Mouse (Mus musculus) kidney, embryonic 15.5 days (tissue): ENCODE measurements around the gene Lrba. TPM values are rescaled to one million over a fixed set of nuclear protein-coding genes. Genes with fewer than 3 reads are reported as not detected.

Experiments used
- ATAC-seq: fragments of 200-750 bp; cut with Nextera tagmentation; replicated peaks from 2 replicates; pipeline ENCODE4 v1.8.0; 2017; ENCODE audit warnings: moderate TSS enrichment; ENCODE audit not compliant: low FRiP score
- H3K27ac ChIP-seq: fragments of 300-500 bp; sonication (generic); 2 replicates; pipeline ENCODE4 v1.5.1; 2015; ENCODE audit warnings: mild to moderate bottlenecking, inconsistent platforms
- H3K27me3 ChIP-seq: fragments of 300-500 bp; sonication (generic); 2 replicates; pipeline ENCODE4 v1.6.1; 2015; ENCODE audit warnings: inconsistent platforms
- H3K36me3 ChIP-seq: fragments of 300-500 bp; sonication (generic); 2 replicates; pipeline ENCODE4 v1.6.1; 2015; ENCODE audit warnings: inconsistent platforms
- H3K4me1 ChIP-seq: fragments of 300-500 bp; sonication (generic); 2 replicates; pipeline ENCODE4 v1.6.1; 2015; ENCODE audit warnings: inconsistent platforms
- H3K4me2 ChIP-seq: fragments of 300-500 bp; sonication (generic); 2 replicates; pipeline ENCODE4 v1.6.1; 2015; ENCODE audit warnings: moderate library complexity, mild to moderate bottlenecking, inconsistent platforms
- H3K4me3 ChIP-seq: fragments of 300-500 bp; sonication (generic); replicated peaks from 2 replicates; pipeline ENCODE4 v1.5.1; 2015; ENCODE audit warnings: mild to moderate bottlenecking, inconsistent platforms
- H3K9ac ChIP-seq: fragments of 300-500 bp; sonication (generic); 2 replicates; pipeline ENCODE4 v1.6.1; 2015; ENCODE audit warnings: mild to moderate bottlenecking, inconsistent platforms
- H3K9me3 ChIP-seq: fragments of 300-500 bp; sonication (generic); replicated peaks from 2 replicates; pipeline ENCODE4 v1.6.1; 2016; ENCODE audit warnings: inconsistent platforms
- WGBS: fragments of 180-500 bp; shearing (Covaris S2); methylation state at CpG from one replicate; pipeline ENCODE4 v1.1.7; 2015; ENCODE audit warnings: mixed read lengths; 5-methylcytosine and 5-hydroxymethylcytosine counted together
- polyA plus RNA-seq: library from polyadenylated mRNA; unstranded; fragments of >200 nt; fragmentation: Nextera tagmentation; extraction: Ambion mirVana; gene quantifications from 2 replicates; pipeline ENCODE4 v1.2.1, GENCODE M21; 2015

Lrba gene
- polyA plus RNA-seq, 1 experiment from 2014 or later = 7.6 TPM

DNA sequence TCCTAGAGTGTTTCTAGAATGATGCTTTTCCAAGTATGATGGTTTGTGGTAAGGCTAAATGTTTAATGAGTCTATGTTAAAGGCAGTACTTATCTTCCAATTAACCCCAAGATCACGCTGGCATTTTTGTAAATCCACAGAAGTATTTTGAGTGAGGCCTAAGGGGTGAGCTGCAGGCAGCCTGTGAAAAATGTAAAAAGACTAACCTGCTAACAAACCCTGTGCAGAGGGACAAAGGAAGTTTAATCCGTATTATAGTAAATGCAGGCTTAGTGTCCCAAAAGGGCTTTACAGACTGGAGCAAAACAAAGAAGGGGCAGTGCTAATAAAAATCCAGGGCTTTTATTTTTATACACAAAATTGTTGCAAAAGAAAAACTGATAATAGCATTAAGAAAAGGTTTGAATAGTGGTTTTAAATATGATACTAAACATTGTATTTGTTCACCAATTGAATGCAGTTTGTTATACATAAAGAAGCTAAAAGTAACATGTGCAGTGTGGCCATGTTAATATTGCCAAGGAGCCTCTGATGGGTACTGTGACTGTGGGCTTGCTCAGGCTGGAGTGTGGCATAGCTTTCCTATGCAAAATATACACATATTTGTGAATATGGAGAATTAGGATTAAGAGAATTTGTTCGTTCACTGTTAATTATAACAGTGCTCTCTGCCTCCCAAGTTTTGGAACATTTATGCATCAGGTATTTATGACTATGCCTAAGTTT, 348.2 kb downstream of the Lrba start:
- no peak for ATAC-seq
- H3K9me3 ChIP-seq = no peaks in the 10 kb centered on the region
- 58% methylated on average over 3 of the region's 3 CpGs for WGBS
- H3K27me3 ChIP-seq = no peaks in the 10 kb centered on the region
- H3K9ac ChIP-seq = no peak overlapping the region
- no peak overlapping the region for H3K4me3 ChIP-seq
- H3K4me2 ChIP-seq = no peak overlapping the region
- no peaks in the 10 kb centered on the region for H3K4me1 ChIP-seq
- H3K36me3 ChIP-seq = no peaks in the 10 kb centered on the region
- no peak overlapping the region for H3K27ac ChIP-seq

- Histone ChIP-seq H3K4me3 (no peak overlapping the region), H3K27ac (no peak overlapping the region), H3K9ac (no peak overlapping the region), H3K27me3 (no peaks in the 10 kb centered on the region), H3K9me3 (no peaks in the 10 kb centered on the region), H3K4me1 (no peaks in the 10 kb centered on the region), H3K4me2 (no peak overlapping the region), H3K36me3 (no peaks in the 10 kb centered on the region)
- no peak for ATAC-seq
Observed at GRCm38 (mm10) chr3:86575312-86575711, 350.8 kb downstream of the Lrba start.

DNA sequence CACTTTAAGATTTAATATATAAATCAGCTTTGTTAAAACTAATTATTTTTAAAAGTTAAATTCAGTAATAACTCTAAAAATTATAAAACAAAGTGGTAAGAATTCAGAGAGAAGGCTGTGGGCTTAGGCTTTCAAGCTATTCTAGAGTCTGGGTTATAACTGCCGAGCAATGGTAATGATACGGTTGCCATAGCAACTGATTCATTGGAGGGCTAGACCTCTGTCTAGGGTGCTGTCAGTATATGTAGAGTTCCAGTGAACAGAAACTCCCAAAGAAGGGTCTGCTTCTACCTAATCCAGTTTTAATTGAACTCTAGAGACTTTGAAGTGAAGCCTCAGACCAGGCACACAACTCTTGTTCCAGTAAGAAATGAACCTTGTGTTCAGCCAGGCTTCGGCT, 377.8 kb downstream of the Lrba start:
- no peak overlapping the region for H3K27ac ChIP-seq

GRCm38 (mm10) chr3:86605775-86606174, 381.3 kb downstream of the Lrba start:
- 82% methylated on average over 8 of the region's 8 CpGs for WGBS
- H3K4me1 ChIP-seq = no peaks in the 10 kb centered on the region
- no peak overlapping the region for H3K9ac ChIP-seq
- ATAC-seq = no peak
- H3K27ac ChIP-seq = no peak overlapping the region
- no peak overlapping the region for H3K4me3 ChIP-seq
- no peaks in the 10 kb centered on the region for H3K36me3 ChIP-seq
- no peaks in the 10 kb centered on the region for H3K27me3 ChIP-seq
- H3K4me2 ChIP-seq = no peak overlapping the region
- no peaks in the 10 kb centered on the region for H3K9me3 ChIP-seq

More for the DNA sequence above, 377.8 kb downstream of the Lrba start:
- 76% methylated on average over 3 of the region's 3 CpGs for WGBS
- Histone ChIP-seq H3K27me3 (no peaks in the 10 kb centered on the region), H3K9ac (no peak overlapping the region), H3K36me3 (no peaks in the 10 kb centered on the region), H3K4me2 (no peak overlapping the region), H3K4me3 (no peak overlapping the region), H3K4me1 (no peaks in the 10 kb centered on the region), H3K9me3 (no peaks in the 10 kb centered on the region)
- ATAC-seq = no peak

GRCm38 (mm10) chr3:86627008-86627743, 402.7 kb downstream of the Lrba start:
- no peaks in the 10 kb centered on the region for H3K9me3 ChIP-seq
- no peak overlapping the region for H3K9ac ChIP-seq
- no peak overlapping the region for H3K4me2 ChIP-seq
- no peaks in the 10 kb centered on the region for H3K36me3 ChIP-seq
- H3K27me3 ChIP-seq = no peaks in the 10 kb centered on the region
- WGBS = 70% methylated on average over 4 of the region's 4 CpGs
- H3K27ac ChIP-seq = no peak overlapping the region
- no peak for ATAC-seq
- H3K4me3 ChIP-seq = no peak overlapping the region
- no peaks in the 10 kb centered on the region for H3K4me1 ChIP-seq

DNA sequence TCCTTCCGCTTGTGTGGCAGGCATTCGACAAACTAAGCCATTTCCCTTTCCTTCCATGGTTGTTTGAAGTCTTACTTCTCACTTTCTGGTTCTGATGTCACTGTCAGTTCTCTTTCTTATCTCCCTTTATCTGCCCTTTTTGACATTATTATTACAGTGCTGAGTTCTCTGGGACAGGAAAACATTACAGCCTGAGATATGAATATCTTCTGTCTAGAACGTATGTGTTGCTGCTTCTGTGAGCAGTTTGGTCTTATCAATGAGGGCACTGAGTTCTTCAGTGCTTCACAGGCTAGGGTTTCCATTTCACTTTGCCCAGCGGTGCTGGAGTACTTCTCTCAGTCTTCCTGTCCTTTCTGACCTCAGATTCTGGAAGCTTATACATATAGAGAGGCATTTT, 404.9 kb downstream of the Lrba start:
- Histone ChIP-seq H3K4me2 (no peak overlapping the region), H3K36me3 (no peaks in the 10 kb centered on the region), H3K4me3 (no peak overlapping the region), H3K9ac (no peak overlapping the region), H3K27me3 (no peaks in the 10 kb centered on the region), H3K27ac (no peak overlapping the region), H3K4me1 (no peaks in the 10 kb centered on the region), H3K9me3 (no peaks in the 10 kb centered on the region)
- no peak for ATAC-seq
- WGBS = 76% methylated on average over 4 of the region's 4 CpGs

GRCm38 (mm10) chr3:86635464-86635863, 411.0 kb downstream of the Lrba start:
- ATAC-seq = no peak
- H3K4me3 ChIP-seq = no peak overlapping the region
- no peaks in the 10 kb centered on the region for H3K9me3 ChIP-seq
- no peak overlapping the region for H3K9ac ChIP-seq
- no peaks in the 10 kb centered on the region for H3K4me1 ChIP-seq
- H3K27me3 ChIP-seq = no peaks in the 10 kb centered on the region
- no peaks in the 10 kb centered on the region for H3K36me3 ChIP-seq
- no peak overlapping the region for H3K4me2 ChIP-seq
- 85% methylated on average over 5 of the region's 5 CpGs for WGBS
- no peak overlapping the region for H3K27ac ChIP-seq

DNA sequence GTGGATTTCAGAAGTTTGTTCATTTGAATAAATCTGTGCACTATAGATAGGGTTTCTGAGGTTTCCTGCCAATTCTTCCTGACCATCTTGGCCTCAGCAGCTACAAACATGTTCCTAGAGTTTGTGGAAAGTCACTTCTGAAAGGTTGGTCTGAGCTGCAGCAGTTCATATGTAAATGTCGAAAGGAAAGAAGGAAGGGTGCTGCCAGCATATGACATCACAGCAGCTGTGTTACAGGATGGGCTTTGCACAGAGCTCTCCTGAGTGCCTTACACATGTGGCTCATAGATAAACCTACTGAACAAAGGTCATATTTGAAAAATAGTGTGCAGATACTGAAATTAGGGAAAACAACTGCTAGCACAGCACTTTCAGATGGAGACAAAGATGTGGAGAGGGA, 411.5 kb downstream of the Lrba start:
- Histone ChIP-seq H3K27me3 (no peaks in the 10 kb centered on the region), H3K9ac (no peak overlapping the region), H3K4me3 (no peak overlapping the region), H3K27ac (no peak overlapping the region), H3K4me1 (no peaks in the 10 kb centered on the region), H3K36me3 (no peaks in the 10 kb centered on the region), H3K9me3 (no peaks in the 10 kb centered on the region), H3K4me2 (no peak overlapping the region)
- WGBS = 49% methylated on average over 1 of the region's 1 CpGs
- ATAC-seq = no peak

DNA sequence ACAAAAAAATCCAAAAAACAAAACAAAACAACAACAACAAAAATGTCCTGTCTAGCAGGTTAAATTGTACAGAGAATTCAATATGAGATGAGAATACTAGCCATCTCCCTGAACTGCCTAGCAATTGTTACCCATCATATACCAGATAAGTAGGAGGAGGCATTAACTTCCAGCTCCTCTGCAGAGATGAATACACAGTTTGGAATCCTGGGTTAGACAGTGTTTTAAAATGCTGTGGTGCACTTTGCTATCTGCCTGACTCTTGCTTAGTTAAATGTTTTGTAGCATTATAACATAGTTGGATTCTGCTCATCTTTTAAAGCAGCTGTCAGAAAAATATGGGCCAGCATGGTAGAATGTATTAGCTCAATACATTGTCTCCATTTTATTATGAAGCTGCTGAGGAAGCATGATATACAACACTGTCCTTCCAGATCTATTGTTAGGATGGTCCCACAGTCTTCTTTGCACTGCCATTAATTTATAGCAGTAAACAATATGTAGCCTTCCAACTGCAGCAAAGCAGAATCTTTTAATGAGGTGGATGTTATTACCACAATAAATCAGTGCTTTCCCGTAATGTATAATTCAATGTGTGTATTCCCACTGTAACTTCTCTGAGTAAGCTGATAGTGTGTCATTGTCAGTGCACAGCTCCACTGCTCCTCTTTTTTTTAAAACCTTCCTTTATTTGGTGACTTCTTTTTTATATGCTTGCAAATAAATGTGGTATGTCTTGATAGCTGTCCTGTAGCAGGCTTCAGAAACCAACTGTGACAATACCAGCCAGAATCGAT, 414.3 kb downstream of the Lrba start:
- WGBS = 64% methylated on average over 2 of the region's 2 CpGs
- Histone ChIP-seq H3K4me2 (no peak overlapping the region), H3K9me3 (no peaks in the 10 kb centered on the region), H3K4me1 (no peaks in the 10 kb centered on the region), H3K4me3 (no peak overlapping the region), H3K27ac (no peak overlapping the region), H3K36me3 (no peaks in the 10 kb centered on the region), H3K27me3 (no peaks in the 10 kb centered on the region), H3K9ac (no peak overlapping the region)
- no peak for ATAC-seq

- Histone ChIP-seq H3K4me2 (no peak overlapping the region), H3K27ac (no peak overlapping the region), H3K9me3 (no peaks in the 10 kb centered on the region), H3K9ac (no peak overlapping the region), H3K4me3 (no peak overlapping the region), H3K27me3 (no peaks in the 10 kb centered on the region), H3K36me3 (no peaks in the 10 kb centered on the region), H3K4me1 (no peaks in the 10 kb centered on the region)
- 80% methylated on average over 5 of the region's 5 CpGs for WGBS
- no peak for ATAC-seq
Observed at GRCm38 (mm10) chr3:86641393-86641792, 416.9 kb downstream of the Lrba start.

- Histone ChIP-seq H3K4me3 (no peak overlapping the region), H3K4me1 (no peaks in the 10 kb centered on the region), H3K4me2 (no peak overlapping the region), H3K9ac (no peak overlapping the region), H3K9me3 (no peaks in the 10 kb centered on the region), H3K36me3 (no peaks in the 10 kb centered on the region), H3K27me3 (no peaks in the 10 kb centered on the region), H3K27ac (no peak overlapping the region)
- ATAC-seq = no peak
Observed at GRCm38 (mm10) chr3:86641796-86642195, 417.3 kb downstream of the Lrba start.

- 72% methylated on average over 2 of the region's 2 CpGs for WGBS
- no peaks in the 10 kb centered on the region for H3K27me3 ChIP-seq
- no peaks in the 10 kb centered on the region for H3K36me3 ChIP-seq
- no peak for ATAC-seq
- no peak overlapping the region for H3K4me2 ChIP-seq
- no peaks in the 10 kb centered on the region for H3K4me1 ChIP-seq
- H3K4me3 ChIP-seq = no peak overlapping the region
- no peak overlapping the region for H3K27ac ChIP-seq
- H3K9ac ChIP-seq = no peak overlapping the region
- no peaks in the 10 kb centered on the region for H3K9me3 ChIP-seq
Observed at GRCm38 (mm10) chr3:86646771-86647170, 422.3 kb downstream of the Lrba start.
